Mouse (Mus musculus) lung, adult 2 months (tissue): ENCODE measurements around the gene Cnst.
A peak's percentile ranks its signal among the peaks of the same experiment; 100 is the strongest.

ENCODE experiments used
- CTCF ChIP-seq: fragments of 200-500 bp; IDR thresholded peaks from 2 replicates; pipeline ENCODE4 v1.5.1; 2011; ENCODE audit warnings: mild to moderate bottlenecking, low read length, control low read depth; ENCODE audit not compliant: insufficient read depth
- POLR2A ChIP-seq: fragments of 200-500 bp; IDR thresholded peaks from 2 replicates; pipeline ENCODE4 v1.6.1; 2011; ENCODE audit warnings: low read depth, mild to moderate bottlenecking, control low read depth, low read length, borderline replicate concordance; ENCODE audit errors: extremely low read depth

DNA sequence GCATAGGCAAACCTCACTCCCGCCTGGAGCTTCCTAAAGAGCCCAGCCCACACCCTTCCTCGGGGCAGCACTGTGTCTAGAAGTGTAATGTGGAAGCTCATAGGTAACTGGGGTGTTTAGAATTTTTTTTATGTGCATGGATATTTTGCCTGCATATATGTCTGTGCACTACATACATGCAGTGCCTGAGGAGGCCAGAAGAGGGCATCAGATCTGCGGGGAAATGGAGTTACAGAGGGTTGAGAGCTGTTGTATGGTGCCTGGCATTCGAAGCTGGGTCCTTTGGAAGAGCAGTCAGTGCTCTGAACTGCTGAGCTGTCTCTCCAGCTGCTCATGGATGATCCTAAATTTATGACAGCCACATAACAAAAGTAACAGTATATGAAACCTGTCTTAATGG, 77.5 kb downstream of the Cnst start:
- TF ChIP-seq CTCF (peak; percentile 54), POLR2A (no peak)
